In genomic region chr7:31151301-31152241, GRCm38 (mm10) we compare ENCODE assay signal across 8 mouse cellular contexts. TPM values are rescaled to one million over a fixed set of nuclear protein-coding genes. Genes with fewer than 3 reads are reported as not detected.
DNase-seq lines count a peak whose midpoint lies in the region; ATAC-seq and TF ChIP-seq lines count a peak whose summit lies in the region.

No protein-coding gene starts in this region.

- H3K4me1 ChIP-seq in hindbrain, embryonic 15.5 days (replicated peaks), result peaks cover 41% of the 10 kb centered on the region
- H3K4me1 ChIP-seq in limb, embryonic 15.5 days, result peaks cover 44% of the 10 kb centered on the region
- H3K4me1 ChIP-seq in midbrain, embryonic 15.5 days, result peaks cover 27% of the 10 kb centered on the region

- peak overlapping the region; percentile 78 for H3K4me2 ChIP-seq in hindbrain, embryonic 15.5 days
- peak overlapping the region; percentile 71 for H3K4me2 ChIP-seq in limb, embryonic 15.5 days
- peak overlapping the region; percentile 75 for H3K4me2 ChIP-seq in midbrain, embryonic 15.5 days

- ATAC-seq in cerebellum, adult (ENCODE audit: insufficient number of reproducible peaks, low FRiP score, low TSS enrichment), result no peak
- ATAC-seq in hindbrain, embryonic 15.5 days (ENCODE audit: low FRiP score, low read depth), result peak; percentile 43
- peak; percentile 64 for ATAC-seq in limb, embryonic 15.5 days (ENCODE audit: insufficient number of reproducible peaks, low FRiP score, low TSS enrichment, low read depth)
- ATAC-seq in midbrain, embryonic 15.5 days (replicated peaks), result peak; percentile 55

- H3K9me3 ChIP-seq in hindbrain, embryonic 15.5 days, result no peaks in the 10 kb centered on the region
- H3K9me3 ChIP-seq in limb, embryonic 15.5 days, result no peaks in the 10 kb centered on the region
- H3K9me3 ChIP-seq in midbrain, embryonic 15.5 days, result no peaks in the 10 kb centered on the region

- intact Hi-C loops in gastrocnemius, adult 2 months (cut with DNase I), result loop anchor here (10.0 kb wide), 1 partner anchor 97 kb away; the partner anchor contains the start of genes Fxyd1, Fxyd7 and Lgi4

- WGBS in hindbrain, embryonic 15.5 days, result 13% methylated on average over 23 of the region's 23 CpGs
- 9% methylated on average over 23 of the region's 23 CpGs for WGBS in limb, embryonic 15.5 days
- WGBS in midbrain, embryonic 15.5 days, result 13% methylated on average over 23 of the region's 23 CpGs

- H3K4me3 ChIP-seq in gastrocnemius, adult 2 months, result peak overlapping the region; percentile 96
- H3K4me3 ChIP-seq in hindbrain, embryonic 15.5 days, result peak overlapping the region; percentile 59
- peak overlapping the region; percentile 92 for H3K4me3 ChIP-seq in limb, embryonic 15.5 days
- H3K4me3 ChIP-seq in midbrain, embryonic 15.5 days, result peak overlapping the region; percentile 63

- H3K36me3 ChIP-seq in hindbrain, embryonic 15.5 days, result no peaks in the 10 kb centered on the region; the same call in 1 of the 2 replicates
- no peaks in the 10 kb centered on the region for H3K36me3 ChIP-seq in limb, embryonic 15.5 days
- H3K36me3 ChIP-seq in midbrain, embryonic 15.5 days (replicated peaks), result no peaks in the 10 kb centered on the region
- H3K36me3 ChIP-seq in splenic B cell, adult 2 months (ENCODE audit: control insufficient read depth, insufficient read depth, low read length, poor library complexity, severe bottlenecking), result no peaks in the 10 kb centered on the region; the same call in 1 of the 2 replicates

- H3K27me3 ChIP-seq in hindbrain, embryonic 15.5 days, result no peaks in the 10 kb centered on the region
- no peaks in the 10 kb centered on the region for H3K27me3 ChIP-seq in limb, embryonic 15.5 days
- no peaks in the 10 kb centered on the region for H3K27me3 ChIP-seq in midbrain, embryonic 15.5 days (replicated peaks)
- no peaks in the 10 kb centered on the region for H3K27me3 ChIP-seq in splenic B cell, adult 2 months (ENCODE audit: control insufficient read depth, insufficient read depth, low read length, poor library complexity, severe bottlenecking)

- peak overlapping the region; percentile 91 for H3K9ac ChIP-seq in hindbrain, embryonic 15.5 days
- peak overlapping the region; percentile 92 for H3K9ac ChIP-seq in limb, embryonic 15.5 days
- peak overlapping the region; percentile 90 for H3K9ac ChIP-seq in midbrain, embryonic 15.5 days

- peak overlapping the region; percentile 95 for H3K27ac ChIP-seq in gastrocnemius, adult 2 months
- H3K27ac ChIP-seq in hindbrain, embryonic 15.5 days (replicated peaks), result peak overlapping the region; percentile 93
- H3K27ac ChIP-seq in limb, embryonic 15.5 days, result peak overlapping the region; percentile 94
- peak overlapping the region; percentile 93 for H3K27ac ChIP-seq in midbrain, embryonic 15.5 days

- TF ChIP-seq CTCF in gastrocnemius, adult 2 months (IDR thresholded peaks at IDR 0.05), result no peak

- peak; percentile 54 for DNase-seq in cerebellum, adult 11 months
- DNase-seq in cerebellum, adult 18-20 months, result peak; percentile 54 to 65
- DNase-seq in gastrocnemius, adult 2 months, result peak; percentile 72
- peak; percentile 75 for DNase-seq in splenic B cell, adult 2 months (ENCODE audit: low read depth, low spot score)

RNA-seq across cellular contexts. Expression of gene Gramd1a, which starts 4.1 kb away (rescaled TPM):
- total RNA-seq in gastrocnemius, adult 2 months (2021), result 10 to 100 TPM; 47.2 to 61.7 TPM
- 212 and 233 TPM in 2 replicates for polyA plus RNA-seq in hindbrain, embryonic 15.5 days (2015; fragmentation: Nextera tagmentation; extraction: Ambion mirVana)
- polyA plus RNA-seq in limb, embryonic 15.5 days (2015; fragmentation: Nextera tagmentation; extraction: Ambion mirVana), result 68.2 and 70.9 TPM in 2 replicates
- 262 and 274 TPM in 2 replicates for polyA plus RNA-seq in midbrain, embryonic 15.5 days (2015; fragmentation: Nextera tagmentation; extraction: Ambion mirVana)

RNA-seq across cellular contexts. Expression of gene Scn1b, which starts 24.8 kb away (rescaled TPM):
- 100 to 1,000 TPM; 748 to 815 TPM for total RNA-seq in gastrocnemius, adult 2 months (2021)
- polyA plus RNA-seq in hindbrain, embryonic 15.5 days (2015; fragmentation: Nextera tagmentation; extraction: Ambion mirVana), result 16.5 and 18.7 TPM in 2 replicates
- polyA plus RNA-seq in limb, embryonic 15.5 days (2015; fragmentation: Nextera tagmentation; extraction: Ambion mirVana), result 4.7 and 5.7 TPM in 2 replicates
- 9.2 and 9.9 TPM in 2 replicates for polyA plus RNA-seq in midbrain, embryonic 15.5 days (2015; fragmentation: Nextera tagmentation; extraction: Ambion mirVana)

RNA-seq across cellular contexts. Expression of gene Hpn, which starts 36.5 kb away (rescaled TPM):
- 10 to 100 TPM; 14.0 to 15.9 TPM for total RNA-seq in gastrocnemius, adult 2 months (2021)
- 0.51 and 0.56 TPM in 2 replicates for polyA plus RNA-seq in hindbrain, embryonic 15.5 days (2015; fragmentation: Nextera tagmentation; extraction: Ambion mirVana)
- polyA plus RNA-seq in limb, embryonic 15.5 days (2015; fragmentation: Nextera tagmentation; extraction: Ambion mirVana), result 2.4 and 3.4 TPM in 2 replicates
- 0.47 and 0.80 TPM in 2 replicates for polyA plus RNA-seq in midbrain, embryonic 15.5 days (2015; fragmentation: Nextera tagmentation; extraction: Ambion mirVana)
